Mouse (Mus musculus): ENCODE measurements around the gene Dbx1. TPM values are rescaled to one million over a fixed set of nuclear protein-coding genes. Genes with fewer than 3 reads are reported as not detected.

Dbx1 gene
- polyA plus RNA-seq, 1 experiment from 2014 or later = not detected

- no peaks in the 10 kb centered on the region for H3K4me1 ChIP-seq (ENCODE audit: insufficient read depth)
- no peak overlapping the region for H3K4me3 ChIP-seq (ENCODE audit: low read depth, low read length)
- no peaks in the 10 kb centered on the region for H3K9me3 ChIP-seq (ENCODE audit: low read length)
- DNase-seq (no peak), ATAC-seq (no peak)
- 61% methylated on average over 3 of the region's 3 CpGs for WGBS (ENCODE audit: insufficient replicate concordance)
- TF ChIP-seq EP300 (IDR thresholded peaks at IDR 0.05; ENCODE audit: low read depth) = no peak
- no peak for TF ChIP-seq CTCF (IDR thresholded peaks at IDR 0.05; ENCODE audit: low read depth)
- H3K27me3 ChIP-seq (ENCODE audit: insufficient read depth, low read length) = peaks cover 9% of the 10 kb centered on the region
- H3K4me2 ChIP-seq (ENCODE audit: low read depth, low read length) = no peak overlapping the region
- no peaks in the 10 kb centered on the region for H3K36me3 ChIP-seq (replicated peaks; ENCODE audit: insufficient read depth, low read length)
- H3K27ac ChIP-seq (ENCODE audit: low read depth) = no peak overlapping the region
- H3K9ac ChIP-seq (replicated peaks) = no peak overlapping the region
These were observed 26.9 kb upstream of the Dbx1 start for GRCm38 (mm10) chr7:49663575-49663974.

- H3K4me2 ChIP-seq (ENCODE audit: low read depth, low read length) = peak overlapping the region; percentile 13; the same call in 1 of the 2 replicates
- no peak overlapping the region for H3K27ac ChIP-seq (ENCODE audit: low read depth)
- H3K27me3 ChIP-seq (ENCODE audit: insufficient read depth, low read length) = peaks cover 9% of the 10 kb centered on the region
- no peak overlapping the region for H3K9ac ChIP-seq (replicated peaks)
- WGBS (ENCODE audit: insufficient replicate concordance) = 10% methylated on average over 7 of the region's 7 CpGs
- no peak for TF ChIP-seq CTCF (IDR thresholded peaks at IDR 0.05; ENCODE audit: low read depth)
- TF ChIP-seq EP300 (IDR thresholded peaks at IDR 0.05; ENCODE audit: low read depth) = no peak
- no peaks in the 10 kb centered on the region for H3K9me3 ChIP-seq (ENCODE audit: low read length)
- no peak for DNase-seq
- no peak overlapping the region for H3K4me3 ChIP-seq (ENCODE audit: low read depth, low read length)
- ATAC-seq = no peak
- H3K36me3 ChIP-seq (replicated peaks; ENCODE audit: insufficient read depth, low read length) = no peaks in the 10 kb centered on the region
- H3K4me1 ChIP-seq (ENCODE audit: insufficient read depth) = no peaks in the 10 kb centered on the region
These were observed 25.9 kb upstream of the Dbx1 start for GRCm38 (mm10) chr7:49662492-49663026.

- Histone ChIP-seq H3K4me1 (ENCODE audit: insufficient read depth) (no peaks in the 10 kb centered on the region), H3K27ac (ENCODE audit: low read depth) (no peak overlapping the region), H3K4me2 (ENCODE audit: low read depth, low read length) (no peak overlapping the region), H3K27me3 (ENCODE audit: insufficient read depth, low read length) (peaks cover 9% of the 10 kb centered on the region), H3K36me3 (replicated peaks; ENCODE audit: insufficient read depth, low read length) (no peaks in the 10 kb centered on the region), H3K4me3 (ENCODE audit: low read depth, low read length) (no peak overlapping the region), H3K9ac (replicated peaks) (no peak overlapping the region), H3K9me3 (ENCODE audit: low read length) (no peaks in the 10 kb centered on the region)
- DNase-seq (no peak), ATAC-seq (no peak)
- TF ChIP-seq EP300 (IDR thresholded peaks at IDR 0.05; ENCODE audit: low read depth) (no peak), CTCF (IDR thresholded peaks at IDR 0.05; ENCODE audit: low read depth) (no peak)
- 8% methylated on average over 24 of the region's 24 CpGs for WGBS (ENCODE audit: insufficient replicate concordance)
These were observed 25.3 kb upstream of the Dbx1 start for GRCm38 (mm10) chr7:49661811-49662491.

- Histone ChIP-seq H3K27me3 (ENCODE audit: insufficient read depth, low read length) (peaks cover 62% of the 10 kb centered on the region), H3K4me2 (ENCODE audit: low read depth, low read length) (no peak overlapping the region), H3K36me3 (replicated peaks; ENCODE audit: insufficient read depth, low read length) (no peaks in the 10 kb centered on the region), H3K4me3 (ENCODE audit: low read depth, low read length) (no peak overlapping the region), H3K4me1 (ENCODE audit: insufficient read depth) (peaks cover 5% of the 10 kb centered on the region; the same call in 1 of the 2 replicates), H3K9me3 (ENCODE audit: low read length) (no peaks in the 10 kb centered on the region), H3K27ac (ENCODE audit: low read depth) (no peak overlapping the region), H3K9ac (replicated peaks) (no peak overlapping the region)
- TF ChIP-seq EP300 (IDR thresholded peaks at IDR 0.05; ENCODE audit: low read depth) (no peak), CTCF (IDR thresholded peaks at IDR 0.05; ENCODE audit: low read depth) (no peak)
- ATAC-seq (no peak), DNase-seq (no peak)
- 28% methylated on average over 3 of the region's 3 CpGs for WGBS (ENCODE audit: insufficient replicate concordance)
These were observed 4.2 kb upstream of the Dbx1 start for GRCm38 (mm10) chr7:49640709-49641305.

- Histone ChIP-seq H3K4me2 (ENCODE audit: low read depth, low read length) (no peak overlapping the region), H3K27me3 (ENCODE audit: insufficient read depth, low read length) (peaks cover 69% of the 10 kb centered on the region), H3K4me3 (ENCODE audit: low read depth, low read length) (no peak overlapping the region), H3K4me1 (ENCODE audit: insufficient read depth) (peaks cover 5% of the 10 kb centered on the region; the same call in 1 of the 2 replicates), H3K9ac (replicated peaks) (no peak overlapping the region), H3K36me3 (replicated peaks; ENCODE audit: insufficient read depth, low read length) (no peaks in the 10 kb centered on the region), H3K9me3 (ENCODE audit: low read length) (no peaks in the 10 kb centered on the region), H3K27ac (ENCODE audit: low read depth) (no peak overlapping the region)
- no peak for TF ChIP-seq CTCF (IDR thresholded peaks at IDR 0.05; ENCODE audit: low read depth)
- no peak for TF ChIP-seq EP300 (IDR thresholded peaks at IDR 0.05; ENCODE audit: low read depth)
- DNase-seq = no peak
- WGBS (ENCODE audit: insufficient replicate concordance) = 25% methylated on average over 18 of the region's 18 CpGs
- no peak for ATAC-seq
These were observed 3.4 kb upstream of the Dbx1 start for GRCm38 (mm10) chr7:49639864-49640708.

Data from liver, postnatal 0 days (tissue).